Mouse (Mus musculus): ENCODE measurements around the gene Pwwp2b. TPM values are rescaled to one million over a fixed set of nuclear protein-coding genes. Genes with fewer than 3 reads are reported as not detected.
A peak's percentile ranks its signal among the peaks of the same experiment; 100 is the strongest.

Pwwp2b gene
- polyA plus RNA-seq (2012; rRNA removed), result 31.6 and 32.2 TPM in 2 replicates

DNA sequence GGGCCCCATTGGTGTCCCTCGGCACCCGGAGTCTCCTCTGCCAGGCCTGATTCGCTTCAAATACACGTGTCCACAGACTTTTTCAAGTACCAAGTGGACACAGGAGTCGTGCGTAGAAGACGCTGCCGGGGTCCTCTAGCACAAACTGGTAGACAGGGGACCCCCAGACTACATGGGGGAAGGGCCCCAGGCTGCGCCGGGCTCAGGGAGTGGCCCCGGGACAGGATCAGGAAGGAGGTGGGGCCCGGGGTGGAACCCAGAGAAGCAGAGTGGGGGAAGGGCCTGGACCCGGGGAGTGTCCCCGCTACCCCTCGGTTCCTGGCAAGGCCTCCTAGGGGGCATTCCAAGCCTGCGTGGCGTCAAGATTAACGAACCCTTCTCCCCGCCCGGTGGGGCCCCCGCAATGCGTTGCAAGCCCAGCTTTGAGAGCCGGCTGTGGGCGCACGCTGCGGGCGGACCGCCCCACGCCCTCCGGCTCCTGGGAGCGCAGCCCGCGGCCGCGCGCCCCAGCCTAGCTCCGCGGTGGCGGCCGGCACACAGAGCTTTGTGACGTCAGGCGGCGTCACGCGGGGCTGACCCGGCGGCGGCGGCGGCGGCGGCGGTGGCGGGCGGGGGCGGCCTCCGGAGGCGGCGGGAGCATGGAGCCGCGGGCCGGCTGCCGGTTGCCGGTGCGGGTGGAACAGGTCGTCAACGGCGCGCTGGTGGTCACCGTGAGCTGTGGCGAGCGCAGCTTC, at the start of gene Pwwp2b:
TSS of gene Pwwp2b (plus strand) at position 602 of the 734 bp plus-strand sequence.
- DNase-seq, result peak; percentile 91
- peak; percentile 64; the same call in 1 of the 2 replicates for TF ChIP-seq POLR2A (IDR thresholded peaks at IDR 0.05; ENCODE audit: borderline replicate concordance, extremely low read depth, low read depth, low read length)
- TF ChIP-seq CTCF (IDR thresholded peaks at IDR 0.05; ENCODE audit: insufficient read depth, low read length), result no peak
- WGBS, result 1% methylated on average over 72 of the region's 72 CpGs

DNA sequence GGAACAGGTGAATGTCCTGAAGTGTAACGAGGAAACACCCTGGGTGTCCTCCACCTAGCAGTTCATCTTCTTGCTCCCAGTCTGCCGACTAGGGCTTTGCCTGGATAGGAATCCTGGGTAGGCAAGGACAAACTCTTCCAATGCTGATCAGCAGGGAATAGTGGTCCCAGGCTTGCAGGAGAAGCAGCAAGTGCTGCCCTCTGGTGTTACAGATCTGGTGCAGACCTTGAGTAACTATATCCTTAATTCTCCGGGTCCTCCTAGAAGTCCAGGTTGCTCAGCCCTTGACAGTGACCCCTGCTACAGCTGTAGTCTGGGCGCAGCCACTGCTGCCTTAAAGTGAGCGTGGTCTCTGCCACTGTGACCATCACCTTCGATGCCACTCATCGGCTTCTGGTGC, 48.2 kb upstream of the Pwwp2b start:
- TF ChIP-seq CTCF (IDR thresholded peaks at IDR 0.05; ENCODE audit: insufficient read depth, low read length) (peak; percentile 84), POLR2A (IDR thresholded peaks at IDR 0.05; ENCODE audit: borderline replicate concordance, extremely low read depth, low read depth, low read length) (no peak)
- Histone ChIP-seq H3K4me1 (ENCODE audit: control insufficient read depth, insufficient read depth, low read length) (no peaks in the 10 kb centered on the region), H3K4me3 (replicated peaks; ENCODE audit: extremely low read depth, low read depth, low read length) (no peak overlapping the region)
- 24% methylated on average over 7 of the region's 7 CpGs for WGBS
- no peak for DNase-seq

More for the DNA sequence above, at the start of gene Pwwp2b:
- Histone ChIP-seq H3K4me1 (ENCODE audit: control insufficient read depth, insufficient read depth, low read length) (peaks cover 39% of the 10 kb centered on the region), H3K4me3 (replicated peaks; ENCODE audit: extremely low read depth, low read depth, low read length) (peak within 1 kb of the TSS; percentile 93)

DNA sequence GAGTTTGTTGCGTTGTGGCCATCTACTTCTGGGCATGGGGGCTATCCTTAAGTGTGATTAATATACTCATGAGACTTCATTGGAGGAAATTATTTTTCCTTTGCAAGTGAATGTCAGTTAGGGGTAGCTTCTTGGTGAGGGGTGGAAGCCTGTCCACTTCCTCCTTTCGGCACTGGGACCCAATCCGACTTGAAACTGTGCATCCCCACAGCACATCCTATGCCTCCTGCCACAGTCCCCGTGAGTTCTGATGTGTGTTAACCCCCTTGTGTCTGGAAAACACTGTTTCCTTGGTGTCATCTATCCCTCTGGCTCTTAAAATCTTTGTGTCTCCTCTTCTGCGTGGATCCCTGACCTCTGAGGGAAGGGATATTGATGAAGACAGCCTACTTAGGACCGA, 47.1 kb upstream of the Pwwp2b start:
- H3K4me3 ChIP-seq (replicated peaks; ENCODE audit: extremely low read depth, low read depth, low read length), result no peak overlapping the region
- DNase-seq, result no peak
- WGBS, result 42% methylated on average over 6 of the region's 6 CpGs
- TF ChIP-seq CTCF (IDR thresholded peaks at IDR 0.05; ENCODE audit: insufficient read depth, low read length) (no peak), POLR2A (IDR thresholded peaks at IDR 0.05; ENCODE audit: borderline replicate concordance, extremely low read depth, low read depth, low read length) (no peak)
- no peaks in the 10 kb centered on the region for H3K4me1 ChIP-seq (ENCODE audit: control insufficient read depth, insufficient read depth, low read length)

DNA sequence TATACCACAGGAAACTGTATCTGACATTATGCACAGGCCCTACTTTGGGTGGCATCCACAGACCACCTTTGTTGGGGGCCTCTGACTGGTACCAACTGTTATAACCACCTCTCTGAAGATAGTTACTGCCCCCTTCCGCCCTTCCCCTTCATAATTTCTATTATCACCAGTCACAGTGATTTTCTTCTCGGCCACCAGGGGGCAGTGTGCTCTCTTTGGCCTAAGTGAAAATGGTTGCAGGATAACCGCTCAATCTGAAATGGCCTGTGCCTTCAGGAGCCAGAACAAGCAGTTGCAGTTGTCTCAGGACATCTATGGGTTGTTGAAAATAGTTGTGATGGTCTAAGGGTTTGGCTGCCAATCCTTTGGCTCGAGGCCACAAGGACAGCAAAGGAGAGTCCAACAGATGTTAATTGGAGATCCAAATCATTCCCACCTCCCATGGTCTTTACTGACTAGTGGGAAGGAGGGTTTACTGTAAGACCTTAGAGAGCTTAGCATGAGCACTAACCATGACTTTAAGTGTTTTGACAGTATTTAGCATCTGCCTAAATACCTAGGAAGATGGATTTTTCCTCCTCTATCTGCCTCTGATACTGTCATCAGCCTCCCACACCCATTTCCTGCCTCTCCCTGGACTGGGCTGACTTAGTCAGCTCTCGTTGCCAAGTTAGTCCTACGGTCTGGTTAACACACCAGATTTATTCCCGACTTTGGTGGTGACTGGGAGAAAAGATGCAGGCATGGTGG, 40.1 kb upstream of the Pwwp2b start:
- TF ChIP-seq CTCF (IDR thresholded peaks at IDR 0.05; ENCODE audit: insufficient read depth, low read length), result peak; percentile 54
- no peak for TF ChIP-seq POLR2A (IDR thresholded peaks at IDR 0.05; ENCODE audit: borderline replicate concordance, extremely low read depth, low read depth, low read length)
- DNase-seq, result peak; percentile 51
- Histone ChIP-seq H3K4me1 (ENCODE audit: control insufficient read depth, insufficient read depth, low read length) (0 out of 2 replicates have a peak, but pooled peaks cover 2% of the 10 kb centered on the region), H3K4me3 (replicated peaks; ENCODE audit: extremely low read depth, low read depth, low read length) (no peak overlapping the region)
- WGBS, result 12% methylated on average over 7 of the region's 7 CpGs

DNA sequence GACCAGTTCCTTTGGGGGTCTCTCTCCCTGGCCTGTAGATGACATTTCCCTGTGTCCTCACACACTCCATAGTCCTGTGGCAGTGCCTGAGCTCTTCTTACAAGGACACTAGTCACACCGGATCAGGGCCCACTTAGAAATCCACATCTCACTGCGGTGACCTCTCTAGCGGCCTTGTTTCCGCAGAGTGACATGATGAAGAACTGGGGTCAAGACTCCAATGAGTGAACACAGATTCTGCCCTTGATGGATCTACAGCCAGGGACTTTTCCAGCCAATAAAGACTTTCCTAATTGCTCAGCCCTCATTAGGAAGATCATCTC, 39.5 kb upstream of the Pwwp2b start:
- Histone ChIP-seq H3K4me1 (ENCODE audit: control insufficient read depth, insufficient read depth, low read length) (0 out of 2 replicates have a peak, but pooled peaks cover 2% of the 10 kb centered on the region), H3K4me3 (replicated peaks; ENCODE audit: extremely low read depth, low read depth, low read length) (no peak overlapping the region)
- 82% methylated on average over 4 of the region's 4 CpGs for WGBS
- TF ChIP-seq POLR2A (IDR thresholded peaks at IDR 0.05; ENCODE audit: borderline replicate concordance, extremely low read depth, low read depth, low read length) (no peak), CTCF (IDR thresholded peaks at IDR 0.05; ENCODE audit: insufficient read depth, low read length) (no peak)
- no peak for DNase-seq

DNA sequence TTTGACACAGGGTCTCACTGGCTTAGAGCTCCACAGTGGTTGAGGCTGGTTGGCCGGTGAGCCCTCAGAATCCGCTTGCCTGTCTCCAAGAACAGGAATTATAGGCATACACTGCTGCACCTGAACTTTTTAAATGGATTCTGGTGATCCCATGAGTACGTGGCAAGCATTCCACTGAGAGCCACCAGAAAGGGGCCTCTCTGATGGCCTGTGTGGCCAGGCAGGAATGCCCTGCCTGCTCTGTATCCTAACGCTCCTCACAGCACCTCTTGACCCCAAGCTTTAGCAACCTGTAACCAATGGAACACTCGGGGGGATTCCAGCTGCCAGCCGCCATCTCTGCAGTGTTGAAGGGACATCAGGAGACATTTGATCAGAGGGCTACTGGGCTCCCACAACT, 36.5 kb upstream of the Pwwp2b start:
- DNase-seq, result no peak
- TF ChIP-seq POLR2A (IDR thresholded peaks at IDR 0.05; ENCODE audit: borderline replicate concordance, extremely low read depth, low read depth, low read length), result no peak
- TF ChIP-seq CTCF (IDR thresholded peaks at IDR 0.05; ENCODE audit: insufficient read depth, low read length), result no peak
- H3K4me3 ChIP-seq (replicated peaks; ENCODE audit: extremely low read depth, low read depth, low read length), result no peak overlapping the region
- 0 out of 2 replicates have a peak, but pooled peaks cover 2% of the 10 kb centered on the region for H3K4me1 ChIP-seq (ENCODE audit: control insufficient read depth, insufficient read depth, low read length)
- WGBS, result 89% methylated on average over 6 of the region's 6 CpGs

DNA sequence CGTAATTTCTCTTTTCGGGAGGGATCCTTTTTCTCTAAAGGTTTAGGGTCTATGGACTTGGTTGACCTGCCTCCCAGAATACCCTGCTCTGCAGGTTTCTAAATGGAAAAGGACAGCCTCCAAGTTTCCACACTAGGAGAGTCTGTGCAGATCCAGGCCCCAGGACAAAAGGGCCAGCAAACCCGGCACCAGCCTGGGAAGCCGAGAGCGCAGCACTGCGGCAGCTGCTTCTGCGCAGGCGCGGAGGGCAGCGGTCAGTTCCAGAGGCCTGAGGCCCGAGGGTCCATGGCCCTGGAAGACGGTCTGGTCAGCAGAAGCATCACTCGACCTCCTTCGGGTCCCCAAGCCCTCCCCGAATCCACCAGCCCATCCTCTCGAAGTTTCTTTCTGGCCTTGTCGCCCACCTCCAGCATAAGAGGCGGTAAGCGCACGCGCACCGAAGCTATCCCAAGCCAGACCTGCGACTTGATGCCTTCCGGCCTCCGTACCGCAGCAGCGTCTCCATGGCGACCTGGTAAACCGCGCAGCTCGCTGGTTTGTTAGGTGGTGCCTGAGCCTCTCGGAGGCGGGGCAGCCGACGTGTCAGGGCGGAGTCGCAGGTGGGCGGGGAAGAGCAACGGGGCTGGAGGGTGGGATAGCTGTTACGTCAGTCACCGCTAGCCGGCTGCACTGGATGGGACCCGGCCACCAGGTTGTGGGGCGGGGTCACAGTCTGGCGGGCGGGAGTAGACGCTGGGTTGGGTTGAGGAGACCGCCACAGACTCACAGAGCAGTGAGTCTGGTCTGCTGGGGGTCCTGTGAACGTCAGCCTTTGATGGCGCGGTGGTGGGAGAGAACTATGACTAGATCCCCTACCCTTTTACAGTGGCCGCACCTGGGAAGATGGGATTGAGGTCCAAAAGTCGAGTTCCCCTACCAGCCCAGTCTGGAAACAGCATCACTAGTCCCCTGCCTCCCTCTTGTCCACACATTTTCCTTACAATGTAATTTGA, 35.2 kb upstream of the Pwwp2b start, which contains the start of the genes Lrrc27 and Stk32c:
TSS of gene Lrrc27 (plus strand) at position 235 of the 992 bp plus-strand sequence.
TSS of gene Stk32c (minus strand) at position 554 of the 992 bp plus-strand sequence.
- Histone ChIP-seq H3K4me3 (replicated peaks; ENCODE audit: extremely low read depth, low read depth, low read length) (peak within 1 kb of the TSS; percentile 77), H3K4me1 (ENCODE audit: control insufficient read depth, insufficient read depth, low read length) (0 out of 2 replicates have a peak, but pooled peaks cover 2% of the 10 kb centered on the region)
- TF ChIP-seq CTCF (IDR thresholded peaks at IDR 0.05; ENCODE audit: insufficient read depth, low read length), result no peak
- peak; percentile 66; the same call in 1 of the 2 replicates for TF ChIP-seq POLR2A (IDR thresholded peaks at IDR 0.05; ENCODE audit: borderline replicate concordance, extremely low read depth, low read depth, low read length)
- peak; percentile 98 for DNase-seq
- WGBS, result 3% methylated on average over 53 of the region's 53 CpGs

DNA sequence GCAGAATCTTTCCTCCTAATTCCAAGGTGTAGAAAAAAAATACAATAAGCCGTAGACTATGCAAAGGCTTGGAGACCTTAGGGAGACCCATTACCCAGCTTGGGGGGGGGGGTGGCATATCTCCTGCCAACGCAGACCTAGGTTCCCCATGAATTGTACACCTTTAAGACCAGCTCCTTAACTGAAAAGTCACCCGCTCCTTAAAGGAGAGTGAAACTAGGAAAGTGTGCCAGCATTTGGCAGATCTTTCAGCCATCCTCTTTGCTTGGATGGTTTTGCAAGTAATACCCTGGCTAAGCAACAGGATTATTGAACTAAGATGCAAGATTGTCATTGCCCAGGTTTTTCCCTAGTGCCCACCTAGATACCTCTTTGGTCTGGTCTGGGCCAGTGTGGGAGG, 34.5 kb upstream of the Pwwp2b start:
- no peak for TF ChIP-seq POLR2A (IDR thresholded peaks at IDR 0.05; ENCODE audit: borderline replicate concordance, extremely low read depth, low read depth, low read length)
- no peak for TF ChIP-seq CTCF (IDR thresholded peaks at IDR 0.05; ENCODE audit: insufficient read depth, low read length)
- DNase-seq, result no peak
- 54% methylated on average over 3 of the region's 3 CpGs for WGBS
- Histone ChIP-seq H3K4me1 (ENCODE audit: control insufficient read depth, insufficient read depth, low read length) (0 out of 2 replicates have a peak, but pooled peaks cover 2% of the 10 kb centered on the region), H3K4me3 (replicated peaks; ENCODE audit: extremely low read depth, low read depth, low read length) (no peak overlapping the region)

Data from lung, adult 2 months (tissue).